Mouse (Mus musculus) kidney, adult 2 months (tissue): ENCODE results near the gene Thpo.

ENCODE experiments used
- CTCF ChIP-seq: fragments of 200-500 bp; conservative IDR thresholded peaks from 2 replicates; pipeline ENCODE4 v1.5.1; 2011; ENCODE audit warnings: low read depth, mild to moderate bottlenecking, control low read depth, low read length, moderate library complexity, mixed read lengths; ENCODE audit not compliant: insufficient read depth, insufficient read length
- POLR2A ChIP-seq: fragments of 200-500 bp; IDR thresholded peaks from one replicate; pipeline ENCODE4 v1.6.1; 2011; ENCODE audit warnings: low read depth, low read length, control low read depth

GRCm38 (mm10) chr16:20757385-20757784, 23.1 kb upstream of the Thpo start:
- TF ChIP-seq CTCF (no peak), POLR2A (no peak)
